Mouse (Mus musculus) midbrain, embryonic 16.5 days (tissue): ENCODE results near the gene Krt84. TPM values are rescaled to one million over a fixed set of nuclear protein-coding genes. Genes with fewer than 3 reads are reported as not detected.
"Not testable (repeated sequence)": the region's sequence is repeated elsewhere in the genome, so short reads cannot be mapped to it uniquely, and the experiment has no call there.

ENCODE experiments used
- ATAC-seq: fragments of 200-750 bp; cut with Nextera tagmentation; 2 replicates; pipeline ENCODE4 v1.8.0; 2017; ENCODE audit warnings: moderate TSS enrichment
- H3K27ac ChIP-seq: fragments of 300-500 bp; sonication (generic); 2 replicates; pipeline ENCODE4 v1.5.1; 2014; ENCODE audit warnings: mild to moderate bottlenecking, low read length, mixed read lengths
- H3K27me3 ChIP-seq: fragments of 300-500 bp; sonication (generic); 2 replicates; pipeline ENCODE4 v1.6.1; 2014; ENCODE audit warnings: low read depth, low read length, mixed read lengths; ENCODE audit not compliant: control insufficient read depth, insufficient read depth
- H3K36me3 ChIP-seq: fragments of 300-500 bp; sonication (generic); 2 replicates; pipeline ENCODE4 v1.6.1; 2014; ENCODE audit warnings: mild to moderate bottlenecking, low read length, moderate library complexity, mixed read lengths; ENCODE audit not compliant: control insufficient read depth, insufficient read depth
- H3K4me1 ChIP-seq: fragments of 300-500 bp; sonication (generic); 2 replicates; pipeline ENCODE4 v1.6.1; 2014; ENCODE audit warnings: mild to moderate bottlenecking, low read length, mixed read lengths; ENCODE audit not compliant: control insufficient read depth, insufficient read depth
- H3K4me2 ChIP-seq: fragments of 300-500 bp; sonication (generic); 2 replicates; pipeline ENCODE4 v1.6.1; 2014; ENCODE audit warnings: mild to moderate bottlenecking, low read length, mixed read lengths
- H3K4me3 ChIP-seq: fragments of 300-500 bp; sonication (generic); 2 replicates; pipeline ENCODE4 v1.5.1; 2014; ENCODE audit warnings: low read depth, mild to moderate bottlenecking, low read length, moderate library complexity, mixed read lengths
- H3K9ac ChIP-seq: fragments of 300-500 bp; sonication (generic); 2 replicates; pipeline ENCODE4 v1.6.1; 2014; ENCODE audit warnings: low read depth, low read length, mixed read lengths
- H3K9me3 ChIP-seq: fragments of 300-500 bp; sonication (generic); replicated peaks from 2 replicates; pipeline ENCODE4 v1.6.1; 2014; ENCODE audit warnings: mild to moderate bottlenecking, low read length, mixed read lengths; ENCODE audit not compliant: control insufficient read depth, poor library complexity, severe bottlenecking
- WGBS: fragments of 180-500 bp; shearing (Covaris S2); extraction: QIAGEN DNeasy Blood & Tissue Kit; methylation state at CpG from one replicate; pipeline ENCODE4 v1.1.7; 2014; 5-methylcytosine and 5-hydroxymethylcytosine counted together
- polyA plus RNA-seq: library from polyadenylated mRNA; unstranded; fragments of >200 nt; fragmentation: Nextera tagmentation; extraction: Ambion mirVana; gene quantifications from 2 replicates; pipeline ENCODE4 v1.2.1, GENCODE M21; 2015

Krt84 gene
- polyA plus RNA-seq, 1 experiment from 2014 or later: not detected

DNA sequence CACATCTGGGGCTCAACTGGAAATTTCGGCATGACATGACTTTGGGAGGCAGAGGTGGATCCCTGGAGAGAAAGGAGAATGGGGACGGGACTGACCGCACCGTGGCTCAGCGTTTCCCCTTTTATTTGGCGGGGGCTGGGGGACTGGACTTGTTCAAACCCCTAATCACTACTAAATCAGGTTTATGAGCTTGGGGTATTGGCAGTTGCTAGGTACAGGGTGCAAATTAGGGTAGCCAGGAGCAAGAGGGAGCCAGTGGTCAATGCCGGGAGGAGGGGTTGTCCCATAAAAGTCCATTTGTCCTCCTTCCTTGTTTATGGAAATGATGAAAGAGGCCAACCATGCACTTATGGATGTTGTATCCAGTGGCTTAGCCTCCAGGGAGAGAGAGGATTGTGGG is 17.9 kb upstream of the Krt84 start, which contains the start of gene Krt82:
Gene Krt82, minus strand, starts transcription at position 101 of the 400 bp plus-strand sequence.
- WGBS: 86% methylated on average over 7 of the region's 7 CpGs
- ATAC-seq: no peak
- H3K27ac ChIP-seq: no peak within 1 kb of the TSS
- H3K9ac ChIP-seq: no peak within 1 kb of the TSS
- H3K27me3 ChIP-seq: no peaks in the 10 kb centered on the region
- peaks cover 6% of the 10 kb centered on the region; the same call in 1 of the 2 replicates for H3K4me1 ChIP-seq
- H3K4me3 ChIP-seq: no peak within 1 kb of the TSS
- H3K36me3 ChIP-seq: no peaks in the 10 kb centered on the region
- no peak within 1 kb of the TSS for H3K4me2 ChIP-seq
- H3K9me3 ChIP-seq: no peaks in the 10 kb centered on the region

DNA sequence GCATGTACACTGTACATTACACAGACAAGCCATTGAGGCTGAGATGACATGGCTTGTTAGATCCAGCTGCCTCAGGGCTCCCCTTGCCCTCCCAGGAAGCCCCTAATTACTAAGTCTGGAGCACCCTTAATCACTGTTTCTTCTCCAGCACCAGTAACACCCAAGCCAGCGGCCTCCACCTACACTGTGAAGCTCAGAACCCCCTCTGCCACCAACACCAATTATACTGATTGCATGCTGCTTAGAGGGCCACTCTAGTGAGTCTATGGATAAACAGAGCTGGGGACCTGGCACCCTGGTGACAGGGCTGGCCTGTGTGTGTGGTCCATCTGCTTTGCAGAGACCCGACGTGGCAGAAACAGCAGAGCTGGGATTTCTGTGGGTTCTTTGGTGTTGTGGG is 11.9 kb upstream of the Krt84 start:
- 56% methylated on average over 3 of the region's 3 CpGs for WGBS
- H3K27ac ChIP-seq: no peak overlapping the region
- H3K4me1 ChIP-seq: no peaks in the 10 kb centered on the region
- no peaks in the 10 kb centered on the region for H3K9me3 ChIP-seq
- no peak overlapping the region for H3K4me2 ChIP-seq
- no peak overlapping the region for H3K4me3 ChIP-seq
- no peak for ATAC-seq
- H3K27me3 ChIP-seq: no peaks in the 10 kb centered on the region
- no peaks in the 10 kb centered on the region for H3K36me3 ChIP-seq
- no peak overlapping the region for H3K9ac ChIP-seq

DNA sequence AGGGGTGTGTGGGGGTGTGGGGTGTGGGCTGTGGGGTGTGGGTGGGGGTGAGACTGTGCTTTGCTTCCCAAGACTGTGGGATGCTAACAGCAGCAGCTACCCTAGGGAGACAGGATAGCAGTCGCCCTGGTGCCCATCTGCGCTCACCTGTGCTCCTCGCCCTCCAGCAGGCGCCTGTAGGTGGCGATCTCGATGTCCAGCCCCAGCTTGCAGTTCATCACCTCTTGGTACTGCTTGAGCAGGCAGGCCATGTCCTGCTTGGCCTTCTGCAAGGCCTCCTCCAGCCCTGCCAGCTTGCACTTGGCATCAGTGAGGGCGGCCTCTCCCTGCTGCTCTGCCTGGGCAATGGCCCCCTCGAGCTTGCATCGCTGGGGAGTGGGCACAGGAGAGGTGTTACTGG is 9.9 kb upstream of the Krt84 start:
- H3K4me1 ChIP-seq: no peaks in the 10 kb centered on the region
- ATAC-seq: no peak
- WGBS: 61% methylated on average over 9 of the region's 9 CpGs
- no peaks in the 10 kb centered on the region for H3K9me3 ChIP-seq
- no peak overlapping the region for H3K9ac ChIP-seq
- H3K27ac ChIP-seq: no peak overlapping the region
- H3K27me3 ChIP-seq: no peaks in the 10 kb centered on the region
- no peak overlapping the region for H3K4me2 ChIP-seq
- H3K4me3 ChIP-seq: no peak overlapping the region
- no peaks in the 10 kb centered on the region for H3K36me3 ChIP-seq

DNA sequence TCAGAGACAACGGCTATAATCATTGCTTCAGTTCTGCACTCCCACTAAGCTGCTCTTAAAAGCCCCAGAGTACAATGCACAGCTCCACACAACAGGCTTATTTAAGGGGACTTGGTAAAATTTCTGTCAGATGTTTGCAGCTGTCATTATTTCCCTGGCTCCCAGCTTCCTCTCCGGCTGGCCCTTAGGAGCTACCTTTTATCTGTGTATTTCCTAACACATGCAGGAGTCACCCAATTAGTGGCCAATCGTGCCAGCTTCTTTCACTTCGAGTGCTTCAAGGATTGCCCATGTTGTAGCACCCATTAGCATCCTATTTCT is 5.9 kb upstream of the Krt84 start:
- no peak for ATAC-seq
- Histone ChIP-seq H3K27ac (no peak overlapping the region), H3K36me3 (no peaks in the 10 kb centered on the region), H3K9ac (no peak overlapping the region), H3K27me3 (no peaks in the 10 kb centered on the region), H3K9me3 (no peaks in the 10 kb centered on the region), H3K4me2 (no peak overlapping the region), H3K4me1 (no peaks in the 10 kb centered on the region), H3K4me3 (no peak overlapping the region)
- 52% methylated on average over 4 of the region's 4 CpGs for WGBS

DNA sequence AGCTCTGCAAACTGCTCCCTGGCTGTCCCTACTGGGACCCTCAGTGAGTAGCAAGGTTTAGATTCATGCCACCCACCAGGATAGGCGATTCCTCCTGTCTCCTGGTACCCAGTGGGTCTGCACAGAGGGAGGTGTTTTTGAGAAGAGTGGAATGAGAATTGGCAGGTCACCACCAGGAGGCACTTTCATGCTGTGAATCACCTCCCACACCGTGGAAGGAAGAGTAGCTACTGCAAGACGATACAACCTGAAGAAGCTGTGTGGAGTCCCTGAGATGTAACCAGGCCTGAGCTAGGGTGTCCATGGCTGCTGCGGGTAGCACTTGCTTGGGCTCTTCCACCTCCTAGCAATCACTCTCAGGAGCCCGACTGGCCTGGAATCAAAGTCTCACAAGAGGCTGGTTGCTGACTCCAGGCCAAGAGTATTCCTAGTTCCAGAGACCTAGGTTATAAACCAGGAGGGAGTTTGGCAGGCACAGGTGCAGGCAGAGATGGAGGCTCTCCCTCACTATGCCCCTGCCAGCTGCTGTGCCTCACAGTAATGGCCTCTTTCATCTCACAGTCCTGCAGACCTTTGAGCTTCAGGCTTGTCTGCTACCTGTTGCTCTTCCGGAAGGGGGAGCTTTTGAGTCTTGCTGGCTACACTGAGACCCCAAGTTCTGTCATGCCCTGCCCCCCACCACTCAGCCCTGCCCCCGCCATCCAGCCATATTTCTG is 5.4 kb upstream of the Krt84 start:
- Histone ChIP-seq H3K27ac (no peak overlapping the region), H3K27me3 (no peaks in the 10 kb centered on the region), H3K36me3 (no peaks in the 10 kb centered on the region), H3K9ac (no peak overlapping the region), H3K4me3 (no peak overlapping the region), H3K9me3 (no peaks in the 10 kb centered on the region), H3K4me1 (no peaks in the 10 kb centered on the region), H3K4me2 (no peak overlapping the region)
- 38% methylated on average over 7 of the region's 7 CpGs for WGBS
- no peak for ATAC-seq

DNA sequence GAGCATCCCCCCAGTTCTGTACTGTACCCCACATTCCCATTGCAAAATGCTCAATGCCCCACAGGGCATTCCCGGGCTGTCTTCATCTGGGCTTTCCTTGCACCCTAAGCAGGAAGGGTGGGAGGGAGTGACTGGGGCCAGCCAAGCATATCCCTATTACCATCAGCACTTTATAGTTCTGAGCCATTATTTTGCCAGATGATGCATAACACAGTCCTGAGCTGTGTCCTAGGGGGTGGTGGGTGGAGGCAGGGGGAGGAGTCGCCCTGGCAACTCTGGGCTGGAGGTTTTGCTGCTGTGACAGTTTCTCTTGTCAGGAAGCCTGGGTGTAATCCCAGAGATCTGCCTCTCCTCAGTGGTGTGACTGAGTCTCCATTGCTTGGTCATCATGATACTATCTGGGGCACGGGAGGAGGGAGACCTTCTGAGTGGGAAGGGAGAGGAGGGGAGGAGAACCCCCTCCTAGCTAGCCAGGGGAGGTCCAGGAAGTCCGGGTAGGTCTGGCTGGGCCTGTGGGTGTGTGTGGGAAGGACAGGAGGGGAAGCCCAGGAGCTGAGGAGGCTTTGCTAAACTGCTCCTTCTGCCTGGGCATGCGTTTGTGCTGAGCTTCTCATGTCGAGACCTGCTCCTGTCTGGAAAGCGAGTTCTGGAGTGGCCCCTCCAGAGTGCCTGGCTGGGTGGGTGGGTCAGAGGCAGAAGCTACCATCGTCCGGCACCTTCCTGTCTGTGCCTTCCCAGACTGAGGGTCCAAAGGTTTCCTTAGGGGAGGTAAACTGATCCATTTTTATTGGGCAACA is 3.6 kb upstream of the Krt84 start:
- no peak for ATAC-seq
- H3K4me3 ChIP-seq: no peak overlapping the region
- 69% methylated on average over 9 of the region's 9 CpGs for WGBS

DNA sequence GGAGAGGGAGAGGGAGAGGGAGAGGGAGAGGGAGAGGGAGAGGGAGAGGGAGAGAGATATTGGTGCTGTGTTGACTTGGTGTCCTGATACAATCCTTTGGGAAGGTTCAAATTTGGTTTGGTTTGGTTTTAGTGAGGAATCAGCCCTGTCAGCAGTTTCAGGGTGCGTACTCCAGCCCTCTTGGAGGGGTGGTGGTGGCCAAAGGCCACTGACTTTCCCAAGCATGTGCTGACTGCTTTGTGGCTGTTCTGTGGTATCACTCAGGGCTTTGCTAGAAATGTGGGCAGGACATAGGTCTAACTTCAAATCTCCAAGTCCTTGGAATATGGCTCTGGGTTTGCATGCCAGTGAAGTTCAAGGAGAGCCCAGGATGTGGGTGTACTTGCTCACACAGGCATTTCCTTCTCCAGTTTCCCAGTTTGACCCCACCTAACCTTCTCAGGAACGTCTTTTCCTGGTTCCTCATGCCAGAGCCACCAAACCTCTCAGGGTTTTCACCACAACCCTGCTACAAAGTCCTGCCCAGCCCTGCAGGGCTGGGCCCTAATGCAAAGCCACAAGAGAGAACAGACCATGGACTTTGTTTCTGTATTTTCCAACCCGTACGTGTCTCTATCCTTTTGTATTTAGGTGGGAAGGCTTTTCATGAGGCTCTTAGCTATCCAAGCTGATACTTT is 9.9 kb downstream of the Krt84 start:
- Histone ChIP-seq H3K4me3 (no peak overlapping the region), H3K4me1 (no peaks in the 10 kb centered on the region), H3K27me3 (0 out of 2 replicates have a peak, but pooled peaks cover 2% of the 10 kb centered on the region), H3K4me2 (no peak overlapping the region), H3K9ac (no peak overlapping the region), H3K9me3 (no peaks in the 10 kb centered on the region), H3K36me3 (no peaks in the 10 kb centered on the region), H3K27ac (no peak overlapping the region)
- 76% methylated on average over 4 of the region's 4 CpGs for WGBS
- ATAC-seq: no peak

More for the DNA sequence above, 3.6 kb upstream of the Krt84 start:
- Histone ChIP-seq H3K27me3 (no peaks in the 10 kb centered on the region), H3K4me2 (no peak overlapping the region), H3K9me3 (no peaks in the 10 kb centered on the region), H3K4me1 (no peaks in the 10 kb centered on the region), H3K9ac (no peak overlapping the region), H3K36me3 (no peaks in the 10 kb centered on the region), H3K27ac (no peak overlapping the region)

DNA sequence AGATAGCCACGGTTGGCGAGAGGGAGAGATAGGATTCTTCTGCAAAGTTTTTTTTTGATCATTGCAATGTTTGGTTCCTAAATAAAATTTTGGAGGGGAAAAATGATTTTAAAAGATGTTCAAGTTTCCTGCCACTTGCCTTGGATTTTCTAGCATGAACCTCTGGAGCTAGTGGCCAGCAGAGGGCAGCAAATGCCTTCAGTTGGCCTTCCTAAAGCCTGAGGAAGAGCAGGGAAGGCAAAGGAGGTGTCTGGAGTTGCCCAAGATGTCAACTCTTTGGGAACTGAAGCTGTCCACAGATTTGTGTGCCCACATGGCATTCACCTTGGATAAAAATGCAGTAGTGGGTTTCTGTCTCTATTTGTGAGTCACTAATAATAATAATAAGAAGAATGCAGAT is 12.8 kb downstream of the Krt84 start:
- 9% methylated on average over 2 of the region's 2 CpGs for WGBS
- no peaks in the 10 kb centered on the region for H3K9me3 ChIP-seq
- H3K36me3 ChIP-seq: no peaks in the 10 kb centered on the region

DNA sequence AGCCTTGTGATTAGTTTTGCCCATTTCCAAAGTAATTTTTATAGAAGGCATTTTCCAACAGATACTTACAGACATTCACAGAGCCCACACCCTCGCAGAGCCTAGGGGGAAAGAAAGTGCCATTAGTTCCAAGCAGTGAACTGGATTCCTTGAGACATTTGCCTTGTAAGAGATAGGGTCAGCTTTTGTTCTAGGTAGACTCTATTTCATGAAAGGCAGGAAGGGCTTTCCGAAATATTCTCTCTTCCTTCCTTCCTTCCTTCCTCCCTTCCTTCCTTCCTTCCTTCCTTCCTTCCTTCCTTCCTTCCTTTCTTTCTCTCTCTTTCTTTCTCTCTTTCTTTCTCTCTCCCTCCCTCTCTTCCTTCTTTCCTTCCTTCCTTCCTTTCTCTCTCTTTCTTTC is 15.5 kb downstream of the Krt84 start, which contains the start of gene Gm49425:
Gene Gm49425, minus strand, starts transcription at position 101 of the 400 bp plus-strand sequence.
- 81% methylated on average over 2 of the region's 2 CpGs for WGBS
- not testable (repeated sequence) for H3K27ac ChIP-seq, ATAC-seq, H3K4me3 ChIP-seq, H3K27me3 ChIP-seq, H3K9ac ChIP-seq, H3K36me3 ChIP-seq, H3K4me1 ChIP-seq, H3K9me3 ChIP-seq, H3K4me2 ChIP-seq

More for the DNA sequence above, 12.8 kb downstream of the Krt84 start:
- Histone ChIP-seq H3K4me3 (no peak overlapping the region), H3K4me1 (no peaks in the 10 kb centered on the region), H3K4me2 (no peak overlapping the region), H3K27ac (no peak overlapping the region), H3K9ac (no peak overlapping the region), H3K27me3 (0 out of 2 replicates have a peak, but pooled peaks cover 2% of the 10 kb centered on the region)
- ATAC-seq: no peak
